ENCODE assay signal across 7 mouse cellular contexts in genomic region chr14:48524135-48524534, GRCm38 (mm10).
DNase-seq lines count a peak whose midpoint lies in the region; ATAC-seq and TF ChIP-seq lines count a peak whose summit lies in the region.

No protein-coding gene starts in this region.

- H3K27ac ChIP-seq in ES-E14 (ENCODE audit: insufficient read depth, low read depth, low read length, poor library complexity, severe bottlenecking), result no peak overlapping the region
- no peak overlapping the region for H3K27ac ChIP-seq in forebrain, embryonic 16.5 days (ENCODE audit: low read length)
- no peak overlapping the region for H3K27ac ChIP-seq in liver, postnatal 0 days (ENCODE audit: low read depth)

- H3K4me2 ChIP-seq in forebrain, embryonic 16.5 days (ENCODE audit: low read length), result no peak overlapping the region
- H3K4me2 ChIP-seq in liver, postnatal 0 days (ENCODE audit: low read depth, low read length), result no peak overlapping the region

- TF ChIP-seq CTCF in liver, postnatal 0 days (IDR thresholded peaks at IDR 0.05; ENCODE audit: low read depth), result peak; percentile 74

- no peak overlapping the region for H3K4me3 ChIP-seq in ES-E14 (ENCODE audit: insufficient read depth in 1 of 2, low read depth in 1 of 2, low read length in 2 of 2, poor library complexity in 1 of 2, severe bottlenecking in 1 of 2)
- no peak overlapping the region for H3K4me3 ChIP-seq in forebrain, embryonic 16.5 days (replicated peaks; ENCODE audit: low read length)
- no peak overlapping the region for H3K4me3 ChIP-seq in liver, postnatal 0 days (ENCODE audit: low read depth, low read length)

- H3K4me1 ChIP-seq in ES-E14 (ENCODE audit: control insufficient read depth in 2 of 2, insufficient read depth in 2 of 2, low read length in 2 of 2, poor library complexity in 1 of 2), result peaks cover 0 to 4% of the 10 kb centered on the region in 2 experiments; a peak in 1 of 4 replicates
- 0 out of 2 replicates have a peak, but pooled peaks cover 2% of the 10 kb centered on the region for H3K4me1 ChIP-seq in forebrain, embryonic 16.5 days (replicated peaks; ENCODE audit: control insufficient read depth, insufficient read depth, low read length)
- H3K4me1 ChIP-seq in liver, postnatal 0 days (ENCODE audit: insufficient read depth), result no peaks in the 10 kb centered on the region

- H3K9me3 ChIP-seq in ES-E14 (ENCODE audit: control insufficient read depth, insufficient read depth, low read depth, low read length), result no peaks in the 10 kb centered on the region
- H3K9me3 ChIP-seq in forebrain, embryonic 16.5 days (ENCODE audit: control insufficient read depth, low read length), result no peaks in the 10 kb centered on the region
- H3K9me3 ChIP-seq in liver, postnatal 0 days (ENCODE audit: low read length), result no peaks in the 10 kb centered on the region

- H3K36me3 ChIP-seq in ES-E14 (ENCODE audit: control insufficient read depth, insufficient read depth, low read length, poor library complexity, severe bottlenecking), result no peaks in the 10 kb centered on the region
- H3K36me3 ChIP-seq in forebrain, embryonic 16.5 days (ENCODE audit: control insufficient read depth, insufficient read depth), result no peaks in the 10 kb centered on the region
- H3K36me3 ChIP-seq in liver, postnatal 0 days (replicated peaks; ENCODE audit: insufficient read depth, low read length), result no peaks in the 10 kb centered on the region

- in situ Hi-C loops in ES-E14 (cut with MboI; ENCODE audit: low sequenced_read_pairs in 2 of 2, unreplicated experiment in 2 of 2), result no loop called here

- TF ChIP-seq EP300 in liver, postnatal 0 days (IDR thresholded peaks at IDR 0.05; ENCODE audit: low read depth), result no peak

- intact Hi-C loops in left cerebral cortex, postnatal 14 days (cut with DNase I), result loop anchor here (10.0 kb wide), 1 partner anchor 461 kb away; no protein-coding TSS in a partner anchor

- peak; percentile 37 to 60 for DNase-seq in left cerebral cortex, postnatal 14 days (ENCODE audit: low spot score in 2 of 2)
- DNase-seq in left cerebral cortex, adult 11 months (ENCODE audit: low spot score), result no peak
- DNase-seq in ES-E14 (ENCODE audit: low read depth, low spot score), result no peak
- DNase-seq in c-Kit-positive CD71-negative TER-119-negative erythroid progenitor cells, embryonic 14.5 days (ENCODE audit: low read depth), result peak; percentile 17
- DNase-seq in liver, postnatal 0 days, result peak; percentile 29
- DNase-seq in ovary, postnatal 10 days (ENCODE audit: low spot score), result no peak

- H3K9ac ChIP-seq in ES-E14 (ENCODE audit: insufficient read depth, low read depth, low read length, poor library complexity, severe bottlenecking), result no peak overlapping the region
- no peak overlapping the region for H3K9ac ChIP-seq in forebrain, embryonic 16.5 days (replicated peaks; ENCODE audit: low read depth, low read length)
- no peak overlapping the region for H3K9ac ChIP-seq in liver, postnatal 0 days (replicated peaks)

- 0 out of 2 replicates have a peak, but pooled peaks cover 3% of the 10 kb centered on the region for H3K27me3 ChIP-seq in forebrain, embryonic 16.5 days (replicated peaks; ENCODE audit: control insufficient read depth, insufficient read depth, low read length)
- H3K27me3 ChIP-seq in liver, postnatal 0 days (ENCODE audit: insufficient read depth, low read length), result no peaks in the 10 kb centered on the region

- ATAC-seq in forebrain, embryonic 16.5 days, result peak; percentile 84
- no peak for ATAC-seq in liver, postnatal 0 days

- 35% methylated on average over 9 of the region's 9 CpGs for WGBS in forebrain, embryonic 16.5 days
- 43% methylated on average over 9 of the region's 9 CpGs for WGBS in liver, postnatal 0 days (ENCODE audit: insufficient replicate concordance)

TF ChIP-seq in ES-E14, 5 proteins besides CTCF, POLR2A, EP300 and RAD21:
- no peak for TF ChIP-seq ZNF384 (IDR thresholded peaks at IDR 0.05; ENCODE audit: low read depth, low read length)
- TF ChIP-seq MAFK (IDR thresholded peaks at IDR 0.05; ENCODE audit: insufficient read depth, low read depth, low read length), result no peak
- peak; percentile 63; the same call in 1 of the 2 replicates for TF ChIP-seq ZC3H11A (IDR thresholded peaks at IDR 0.05; ENCODE audit: borderline replicate concordance, low read depth, low read length)
- TF ChIP-seq CHD2 (IDR thresholded peaks at IDR 0.05; ENCODE audit: low read depth, low read length), result no peak
- no peak for TF ChIP-seq HCFC1 (IDR thresholded peaks at IDR 0.05; ENCODE audit: borderline replicate concordance, insufficient read depth, low read length)

Comparison
In these comparisons a context has a peak if more than half of its experiments do, and no peak if none do; other contexts are left out.
1. DNase-seq: peak in left cerebral cortex, postnatal 14 days (2 of 2), c-Kit-positive CD71-negative TER-119-negative erythroid progenitor cells, embryonic 14.5 days (single experiment) and liver, postnatal 0 days (single experiment); none in left cerebral cortex, adult 11 months (single experiment), ES-E14 (single experiment) and ovary, postnatal 10 days (single experiment).